8 mouse cellular contexts compared by ENCODE assay signal in the genomic region with DNA sequence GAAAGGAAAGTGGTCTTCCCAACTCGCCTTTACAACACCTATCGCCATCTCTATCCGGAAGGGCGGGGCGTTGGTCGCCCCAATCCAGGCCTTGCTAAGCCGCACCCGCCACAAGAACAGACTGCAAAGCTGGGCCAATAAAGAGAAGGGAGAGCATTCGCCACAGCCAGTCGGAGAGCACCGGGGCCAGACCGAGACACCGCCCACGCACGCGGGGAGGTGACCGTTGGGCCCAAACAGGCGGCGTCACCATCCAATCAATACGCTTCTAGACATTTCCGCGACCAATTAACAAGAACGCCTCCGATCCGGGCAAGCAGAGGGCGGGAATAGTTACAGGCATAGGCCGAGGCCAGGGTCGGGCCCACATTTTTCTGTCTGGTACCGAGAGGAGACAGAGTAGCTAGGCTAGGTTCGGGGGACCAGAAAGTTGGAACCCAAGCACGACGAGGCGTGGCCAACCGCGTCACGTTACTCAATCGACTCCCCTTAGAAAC. TPM values are rescaled to one million over a fixed set of nuclear protein-coding genes. Genes with fewer than 3 reads are reported as not detected.
DNase-seq lines count a peak whose midpoint lies in the region; ATAC-seq lines count a peak whose summit lies in the region.

No protein-coding gene starts in this region.

- H3K27me3 ChIP-seq in hindbrain, embryonic 11.5 days (ENCODE audit: control insufficient read depth, insufficient read depth, low read length) = no peaks in the 10 kb centered on the region

- peak overlapping the region; percentile 81 for H3K4me2 ChIP-seq in hindbrain, embryonic 11.5 days (replicated peaks; ENCODE audit: low read depth, low read length)

- H3K4me3 ChIP-seq in hindbrain, embryonic 11.5 days (ENCODE audit: low read depth, low read length) = peak overlapping the region; percentile 93

- H3K27ac ChIP-seq in hindbrain, embryonic 11.5 days (ENCODE audit: low read depth, low read length) = peak overlapping the region; percentile 91

- ATAC-seq in hindbrain, embryonic 11.5 days (ENCODE audit: low FRiP score) = peak; percentile 95

- peak; percentile 99 for DNase-seq in Muller cell, postnatal 12 days (ENCODE audit: inconsistent ontology term)
- peak; percentile 98 for DNase-seq in cerebellum, adult 9-11 months
- peak; percentile 98 to 99 for DNase-seq in frontal cortex, adult 2 months (ENCODE audit: extremely low spot score in 1 of 2, low spot score in 1 of 2)
- peak; percentile 94 for DNase-seq in hindbrain, embryonic 11.5 days (ENCODE audit: low spot score)
- DNase-seq in layer of hippocampus, postnatal 10 days (ENCODE audit: low spot score in 2 of 2) = peak; percentile 96 to 98
- peak; percentile 99 for DNase-seq in lung, postnatal 10 days
- peak; percentile 95 for DNase-seq in ovary, postnatal 36 days (ENCODE audit: low spot score)
- peak; percentile 94 for DNase-seq in thymus, postnatal 25 days

- H3K9ac ChIP-seq in hindbrain, embryonic 11.5 days (ENCODE audit: low read depth, low read length) = peak overlapping the region; percentile 96

- H3K36me3 ChIP-seq in hindbrain, embryonic 11.5 days (ENCODE audit: control insufficient read depth, insufficient read depth, low read length) = no peaks in the 10 kb centered on the region

- H3K4me1 ChIP-seq in hindbrain, embryonic 11.5 days (replicated peaks; ENCODE audit: control insufficient read depth, insufficient read depth, low read length) = no peaks in the 10 kb centered on the region; the same call in 1 of the 2 replicates

- WGBS in hindbrain, embryonic 11.5 days = under 1% methylated on average over 37 of the region's 37 CpGs

- no peaks in the 10 kb centered on the region for H3K9me3 ChIP-seq in hindbrain, embryonic 11.5 days (ENCODE audit: control insufficient read depth, low read length)

RNA-seq across cellular contexts. Expression of a gene that starts 0.5 kb away (rescaled TPM):
- 55.2 and 55.4 TPM in 2 replicates for polyA plus RNA-seq in frontal cortex, adult 2 months (2012; rRNA removed)
- polyA plus RNA-seq in hindbrain, embryonic 11.5 days (2014; fragmentation: Nextera tagmentation; extraction: Ambion mirVana) = 63.8 and 79.7 TPM in 2 replicates
- total RNA-seq in layer of hippocampus, postnatal 10 days (2021) = 10 to 100 TPM; 59.2 to 63.1 TPM

RNA-seq across cellular contexts. Expression of a gene that starts 27.3 kb away (rescaled TPM):
- polyA plus RNA-seq in frontal cortex, adult 2 months (2012; rRNA removed) = 11.4 and 12.5 TPM in 2 replicates
- polyA plus RNA-seq in hindbrain, embryonic 11.5 days (2014; fragmentation: Nextera tagmentation; extraction: Ambion mirVana) = 8.3 and 11.1 TPM in 2 replicates
- 1 to 10 TPM; 5.8 to 6.5 TPM for total RNA-seq in layer of hippocampus, postnatal 10 days (2021)

RNA-seq across cellular contexts. Expression of a gene that starts 48.2 kb away (rescaled TPM):
- 0.12 TPM in 1 of 2 replicates, not detected in the other for polyA plus RNA-seq in frontal cortex, adult 2 months (2012; rRNA removed)
- 0.22 TPM in 1 of 2 replicates, not detected in the other for polyA plus RNA-seq in hindbrain, embryonic 11.5 days (2014; fragmentation: Nextera tagmentation; extraction: Ambion mirVana)
- not detected for total RNA-seq in layer of hippocampus, postnatal 10 days (2021)

Comparison
In these comparisons a context has a peak if more than half of its experiments do, and no peak if none do; other contexts are left out.
1. Peak in every context shown above with its lines: DNase-seq, ATAC-seq, H3K4me3 ChIP-seq and H3K27ac ChIP-seq.